Mouse (Mus musculus) ES-Bruce4 (cell line): Measurements from ENCODE around the gene Rbms3. TPM values are rescaled to one million over a fixed set of nuclear protein-coding genes. Genes with fewer than 3 reads are reported as not detected.

Experiments
- H3K27ac ChIP-seq: 2 replicates; pipeline ENCODE4 v1.5.1; 2012; ENCODE audit warnings: low read length, inconsistent platforms; ENCODE audit not compliant: insufficient read depth
- H3K27me3 ChIP-seq: 2 replicates; pipeline ENCODE4 v1.6.1; 2012; ENCODE audit warnings: mild to moderate bottlenecking, low read length, inconsistent platforms; ENCODE audit not compliant: control insufficient read depth, poor library complexity, insufficient read depth, severe bottlenecking
- H3K36me3 ChIP-seq: 2 replicates; pipeline ENCODE4 v1.6.1; 2012; ENCODE audit warnings: inconsistent platforms, mild to moderate bottlenecking, low read length, moderate library complexity; ENCODE audit not compliant: control insufficient read depth, poor library complexity, insufficient read depth, severe bottlenecking
- H3K4me1 ChIP-seq: one replicate; pipeline ENCODE4 v1.8.1; 2011; ENCODE audit warnings: low read length; ENCODE audit not compliant: control insufficient read depth, insufficient read depth
- H3K4me3 ChIP-seq: 2 replicates; pipeline ENCODE4 v1.5.1; 2011; ENCODE audit warnings: low read depth, mild to moderate bottlenecking, low read length
- H3K9ac ChIP-seq: 2 replicates; pipeline ENCODE4 v1.6.1; 2012; ENCODE audit warnings: low read depth, mild to moderate bottlenecking, inconsistent platforms; ENCODE audit not compliant: poor library complexity, severe bottlenecking
- H3K9me3 ChIP-seq: replicated peaks from 2 replicates; pipeline ENCODE4 v1.6.1; 2012; ENCODE audit warnings: mild to moderate bottlenecking, low read length, inconsistent platforms; ENCODE audit not compliant: control insufficient read depth, poor library complexity, insufficient read depth, severe bottlenecking
- CTCF ChIP-seq: IDR thresholded peaks from one replicate; pipeline ENCODE4 v1.8.1; 2011; ENCODE audit warnings: low read depth, low read length
- EP300 ChIP-seq: IDR thresholded peaks from 2 replicates; pipeline ENCODE4 v1.6.1; 2011; ENCODE audit warnings: low read depth, low read length; ENCODE audit not compliant: insufficient read depth
- POLR2A ChIP-seq: IDR thresholded peaks from one replicate; pipeline ENCODE4 v1.8.1; 2011; ENCODE audit warnings: low read length; ENCODE audit not compliant: insufficient read depth
- polyA plus RNA-seq: library from polyadenylated mRNA; stranded (reverse); fragments of >200 nt; gene quantifications from 2 replicates; pipeline ENCODE4 v1.2.4, GENCODE M21; 2011; ENCODE audit warnings: low read depth; ENCODE audit not compliant: missing spikeins, insufficient read depth, insufficient read length

Rbms3 gene
- polyA plus RNA-seq, 1 experiment: 1.8 TPM

DNA sequence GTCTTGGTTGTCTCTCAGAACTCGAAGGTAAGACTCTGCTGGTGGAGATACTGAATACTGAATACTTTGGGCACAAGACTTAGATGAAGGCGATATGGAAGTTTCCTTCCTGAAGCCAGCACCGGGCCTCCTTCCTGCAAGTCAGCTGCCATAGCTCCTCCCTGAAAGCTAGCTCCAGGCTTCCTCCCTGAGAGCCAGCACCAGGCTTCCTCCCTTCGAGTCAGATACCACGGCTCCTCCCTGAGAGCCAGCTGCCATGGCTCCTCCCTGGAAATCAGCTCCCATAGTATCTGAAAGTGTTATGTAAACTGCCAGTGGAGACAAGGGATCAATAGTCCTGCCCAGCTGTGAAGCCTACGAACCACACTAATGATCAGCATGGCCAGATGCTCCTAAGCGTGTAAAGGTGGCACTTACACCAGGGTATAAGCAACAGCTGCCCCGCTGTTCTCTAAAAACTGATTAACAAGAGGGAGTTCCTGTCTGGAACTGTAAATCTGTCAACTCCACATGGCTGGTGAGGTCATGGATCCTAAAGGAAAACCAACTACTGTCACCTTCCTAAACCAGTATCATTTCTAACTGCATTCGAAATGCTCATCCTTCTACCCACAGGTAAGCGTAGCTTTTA, 867.2 kb downstream of the Rbms3 start:
- no peaks in the 10 kb centered on the region for H3K4me1 ChIP-seq
- H3K4me3 ChIP-seq: no peak overlapping the region
- no peaks in the 10 kb centered on the region for H3K36me3 ChIP-seq
- no peak overlapping the region for H3K27ac ChIP-seq
- H3K9me3 ChIP-seq: no peaks in the 10 kb centered on the region
- TF ChIP-seq POLR2A (no peak), EP300 (no peak), CTCF (no peak)
- no peaks in the 10 kb centered on the region for H3K27me3 ChIP-seq
- no peak overlapping the region for H3K9ac ChIP-seq

DNA sequence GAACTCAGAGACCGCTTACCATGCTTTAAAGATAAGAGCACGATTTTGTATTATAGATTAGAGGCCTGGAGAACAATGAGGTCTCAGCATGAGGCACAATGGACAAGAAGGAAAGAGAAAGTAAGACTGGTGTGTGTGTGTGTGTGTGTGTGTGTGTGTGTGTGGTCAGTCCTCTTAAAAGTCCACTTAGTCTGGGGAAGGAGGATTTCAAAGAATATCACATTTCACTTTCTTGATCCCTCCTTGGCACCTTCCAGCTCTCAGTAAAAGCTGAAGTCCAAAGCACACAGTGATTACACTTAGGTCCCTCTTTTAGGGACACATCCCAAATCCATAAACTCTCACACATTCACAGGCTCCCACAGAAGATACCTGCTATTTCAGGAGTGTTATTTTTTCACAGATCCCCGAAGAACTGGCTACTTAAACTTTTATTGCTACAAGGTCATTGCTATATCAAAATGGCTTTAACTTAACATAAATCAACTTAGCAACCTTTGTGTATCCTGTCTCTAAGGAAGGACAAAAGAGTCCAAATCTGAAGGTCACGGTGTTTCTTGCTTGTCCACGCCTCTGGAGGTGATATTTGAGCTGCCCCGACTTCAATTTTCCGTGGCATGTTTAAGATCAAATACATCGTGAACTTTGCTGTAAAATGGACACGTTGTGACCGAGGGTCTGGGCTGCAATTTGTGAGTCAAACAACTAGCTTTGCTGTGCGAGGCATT, 880.7 kb downstream of the Rbms3 start:
- H3K27ac ChIP-seq: no peak overlapping the region

DNA sequence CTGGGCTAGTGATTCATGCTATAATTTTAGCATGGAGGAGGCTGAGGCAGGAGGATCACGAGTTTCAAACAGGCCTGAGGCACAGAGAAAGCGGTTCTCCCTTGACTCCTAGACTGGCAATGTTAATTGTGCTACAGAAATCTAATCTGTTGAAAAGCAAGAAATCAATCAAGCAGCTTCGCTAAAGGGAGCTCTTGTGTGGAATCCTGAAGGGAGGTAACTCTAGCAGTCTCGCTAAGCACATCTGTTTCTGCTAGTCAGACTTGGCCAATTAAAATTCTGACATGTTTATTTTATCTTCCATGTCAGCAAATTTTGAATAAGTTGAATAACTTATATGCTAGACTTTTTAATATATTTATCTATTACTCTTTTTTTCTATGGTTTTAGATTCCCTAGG, 881.4 kb downstream of the Rbms3 start:
- H3K9me3 ChIP-seq: no peaks in the 10 kb centered on the region
- no peaks in the 10 kb centered on the region for H3K27me3 ChIP-seq
- H3K36me3 ChIP-seq: no peaks in the 10 kb centered on the region
- H3K27ac ChIP-seq: no peak overlapping the region
- no peak overlapping the region for H3K4me3 ChIP-seq
- no peaks in the 10 kb centered on the region for H3K4me1 ChIP-seq
- no peak overlapping the region for H3K9ac ChIP-seq
- TF ChIP-seq CTCF (no peak), POLR2A (no peak), EP300 (no peak)

More for the DNA sequence above, 880.7 kb downstream of the Rbms3 start:
- Histone ChIP-seq H3K27me3 (no peaks in the 10 kb centered on the region), H3K36me3 (no peaks in the 10 kb centered on the region), H3K4me1 (no peaks in the 10 kb centered on the region), H3K4me3 (no peak overlapping the region), H3K9me3 (no peaks in the 10 kb centered on the region), H3K9ac (no peak overlapping the region)
- TF ChIP-seq EP300: no peak
- no peak for TF ChIP-seq POLR2A
- no peak for TF ChIP-seq CTCF

DNA sequence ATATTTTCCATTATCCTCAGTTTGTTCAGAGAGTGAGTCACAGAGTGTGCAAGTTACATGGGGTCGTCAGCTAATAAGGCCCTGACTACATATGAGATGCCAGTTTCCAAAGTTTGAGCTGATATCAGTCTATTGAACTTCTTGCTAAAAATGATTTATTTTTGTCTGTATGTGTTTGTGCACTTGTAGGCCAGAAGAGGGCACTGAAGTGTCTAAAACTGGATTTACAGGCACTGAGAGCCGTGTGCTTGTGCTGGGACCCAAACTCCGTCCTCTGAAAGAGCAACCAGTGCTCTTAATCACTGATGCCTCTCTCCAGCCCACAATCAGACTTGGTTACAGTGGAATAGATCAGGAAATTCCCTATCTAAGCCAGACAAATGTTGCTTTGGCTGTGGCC, 882.8 kb downstream of the Rbms3 start:
- Histone ChIP-seq H3K4me3 (no peak overlapping the region), H3K9ac (no peak overlapping the region), H3K27me3 (no peaks in the 10 kb centered on the region), H3K27ac (no peak overlapping the region), H3K36me3 (no peaks in the 10 kb centered on the region), H3K4me1 (no peaks in the 10 kb centered on the region), H3K9me3 (no peaks in the 10 kb centered on the region)
- TF ChIP-seq CTCF (peak; percentile 32), POLR2A (no peak), EP300 (no peak)

DNA sequence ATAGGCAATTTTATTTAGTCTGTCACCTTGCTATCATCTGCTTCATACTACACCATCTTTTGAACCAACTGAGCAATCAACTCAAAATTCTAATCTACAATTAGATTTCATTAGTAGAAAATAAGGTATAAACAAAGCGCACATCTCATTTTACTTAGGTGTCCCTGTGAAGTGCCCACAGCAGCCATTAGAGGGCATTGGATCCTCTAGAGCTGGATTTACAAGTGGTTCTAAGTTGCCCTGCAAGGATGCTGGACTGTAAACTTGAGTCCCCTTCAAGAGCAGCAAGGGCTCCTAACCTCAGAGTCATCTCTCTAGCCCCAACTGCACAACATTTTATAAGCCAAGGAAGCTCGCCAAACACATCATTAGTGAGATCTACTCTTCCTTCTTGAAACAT, 891.9 kb downstream of the Rbms3 start:
- H3K27me3 ChIP-seq: no peaks in the 10 kb centered on the region
- H3K4me1 ChIP-seq: no peaks in the 10 kb centered on the region
- no peak overlapping the region for H3K27ac ChIP-seq
- no peak overlapping the region for H3K4me3 ChIP-seq
- no peak overlapping the region for H3K9ac ChIP-seq
- H3K9me3 ChIP-seq: no peaks in the 10 kb centered on the region
- TF ChIP-seq POLR2A (no peak), EP300 (no peak), CTCF (no peak)
- no peaks in the 10 kb centered on the region for H3K36me3 ChIP-seq

DNA sequence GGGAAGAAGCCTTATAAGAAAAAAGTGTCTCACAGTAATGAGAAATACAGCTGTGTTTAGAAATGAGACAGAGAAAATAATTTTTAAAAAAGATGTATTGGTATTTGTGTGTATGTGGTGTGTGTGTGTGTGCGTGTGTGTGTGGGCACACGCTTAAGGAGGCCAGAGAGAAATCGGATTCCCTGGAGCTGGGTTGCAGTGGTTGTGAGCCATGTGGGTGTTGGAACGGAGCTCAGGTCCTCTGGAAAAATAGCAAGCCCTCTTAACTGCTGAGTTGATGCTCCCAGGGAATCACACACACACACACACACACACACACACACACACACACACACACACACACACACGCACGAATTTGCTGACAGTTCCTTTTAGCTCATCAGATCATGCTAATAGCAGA, 900.5 kb downstream of the Rbms3 start:
- no peak for TF ChIP-seq EP300
- no peak for TF ChIP-seq CTCF
- TF ChIP-seq POLR2A: no peak
- H3K27me3 ChIP-seq: no peaks in the 10 kb centered on the region
- H3K4me1 ChIP-seq: no peaks in the 10 kb centered on the region
- no peaks in the 10 kb centered on the region for H3K36me3 ChIP-seq
- no peak overlapping the region for H3K27ac ChIP-seq
- no peaks in the 10 kb centered on the region for H3K9me3 ChIP-seq
- H3K4me3 ChIP-seq: no peak overlapping the region
- no peak overlapping the region for H3K9ac ChIP-seq
